Mouse (Mus musculus) layer of hippocampus, adult 9-10 months (tissue): Measurements from ENCODE around the gene Ssc4d.
A peak's percentile ranks its signal among the peaks of the same experiment; 100 is the strongest.

Source experiments
- DNase-seq: peaks from one replicate; pipeline ENCODE4 v3.0.0; 2022; ENCODE audit warnings: low spot score

Gene Ssc4d

DNA sequence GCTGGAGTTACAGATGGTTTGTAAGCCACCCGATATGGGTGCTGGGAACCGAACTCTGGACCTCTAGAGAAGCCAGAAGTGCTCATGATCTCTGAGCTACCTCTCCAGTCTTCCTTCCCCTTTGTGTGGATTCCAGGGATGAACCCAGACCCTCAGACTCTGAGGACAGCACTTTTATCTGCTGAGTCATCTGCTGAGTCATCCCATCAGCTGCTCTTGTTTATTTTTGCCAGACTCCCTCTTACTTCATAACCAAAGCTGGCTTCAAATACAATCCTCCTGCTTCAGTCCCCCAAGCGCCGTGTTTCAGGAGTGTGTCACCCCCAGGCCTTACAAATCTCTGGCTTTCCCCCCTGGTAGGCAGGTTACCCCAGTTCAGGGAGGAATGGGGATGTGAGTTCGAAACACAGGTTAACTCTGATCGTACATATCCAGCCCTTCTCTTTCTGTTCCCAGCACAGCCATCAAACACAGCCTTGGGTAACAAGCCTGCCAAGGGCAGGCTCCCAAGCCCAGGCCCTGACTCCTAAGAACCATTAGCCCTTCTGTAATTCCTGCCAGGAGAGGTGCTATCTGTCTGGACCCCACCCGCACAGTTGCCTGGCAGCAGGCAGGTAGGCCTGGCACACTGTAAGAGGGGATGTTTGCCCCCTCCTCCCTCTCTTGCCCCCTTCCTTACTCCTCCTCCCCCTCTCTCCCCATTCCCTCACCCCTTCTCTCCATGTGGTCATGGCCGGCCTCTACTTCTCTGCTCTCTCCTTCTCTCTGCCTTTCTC is 1.8 kb upstream of the Ssc4d start:
- DNase-seq: no peak

GRCm38 (mm10) chr5:135971876-135972275 is 2.5 kb downstream of the Ssc4d start:
- DNase-seq: no peak

DNA sequence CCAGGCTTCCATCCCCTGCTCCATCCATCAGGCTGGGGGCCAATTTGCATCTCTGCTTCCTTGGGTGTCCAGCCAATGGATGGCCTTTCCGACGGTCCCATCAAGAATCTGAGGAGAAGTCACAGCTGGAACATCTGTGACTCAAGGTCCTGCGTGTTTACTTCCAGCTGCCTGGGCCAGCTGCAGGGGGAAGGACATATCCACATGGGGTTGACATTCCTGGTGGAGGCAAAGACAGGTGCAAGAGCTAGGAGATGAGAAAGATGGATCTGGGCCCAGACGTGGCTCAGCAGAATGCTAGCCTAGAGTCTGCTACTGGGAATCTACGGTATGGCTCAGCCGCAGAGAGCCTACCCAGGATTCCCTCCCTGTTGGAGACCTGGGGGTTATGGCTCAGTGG is 4.1 kb downstream of the Ssc4d start:
- no peak for DNase-seq

DNA sequence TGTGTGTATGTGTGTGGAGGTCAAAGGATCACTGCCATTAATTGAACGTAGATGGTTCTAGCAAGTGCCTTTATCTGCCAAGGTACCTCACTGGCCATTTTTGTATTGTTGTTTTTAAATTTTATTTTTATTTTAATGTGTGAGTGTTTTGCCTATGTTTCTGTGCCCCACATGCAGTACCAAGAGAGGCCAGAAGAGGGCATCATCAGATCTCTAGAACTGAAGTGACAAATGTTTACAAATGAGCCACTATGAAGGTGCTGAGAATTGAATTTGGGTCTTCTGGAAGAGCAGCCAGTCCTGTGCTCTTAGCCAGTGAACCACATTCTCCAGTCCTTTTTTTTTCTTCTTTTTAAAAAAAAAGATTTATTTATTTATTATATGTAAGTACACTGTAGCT is 5.5 kb downstream of the Ssc4d start:
- no peak for DNase-seq

- DNase-seq: no peak
Observed at GRCm38 (mm10) chr5:135966866-135967265, 7.5 kb downstream of the Ssc4d start.

- DNase-seq: no peak
Observed at GRCm38 (mm10) chr5:135965501-135965930, 8.8 kb downstream of the Ssc4d start.

DNA sequence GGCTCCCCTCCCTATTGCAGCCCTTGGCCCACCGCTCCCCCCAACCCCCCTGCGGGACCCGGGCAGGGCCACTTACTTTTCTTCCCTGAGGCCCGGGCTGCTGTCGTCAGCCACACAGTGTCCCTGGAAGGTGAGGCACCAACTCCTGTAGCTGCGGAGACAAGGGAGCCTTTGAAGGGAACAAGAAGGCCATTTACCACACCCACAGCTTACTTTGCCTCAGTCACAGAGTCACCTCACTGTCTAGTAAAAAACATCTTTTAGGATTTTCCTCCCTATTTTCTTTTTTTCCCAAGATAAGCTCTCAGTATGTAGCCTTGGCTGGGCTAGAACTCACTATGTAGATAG is 11.1 kb downstream of the Ssc4d start:
- no peak for DNase-seq

GRCm38 (mm10) chr5:135962492-135963279 is 11.6 kb downstream of the Ssc4d start:
- DNase-seq: peak; percentile 92

DNA sequence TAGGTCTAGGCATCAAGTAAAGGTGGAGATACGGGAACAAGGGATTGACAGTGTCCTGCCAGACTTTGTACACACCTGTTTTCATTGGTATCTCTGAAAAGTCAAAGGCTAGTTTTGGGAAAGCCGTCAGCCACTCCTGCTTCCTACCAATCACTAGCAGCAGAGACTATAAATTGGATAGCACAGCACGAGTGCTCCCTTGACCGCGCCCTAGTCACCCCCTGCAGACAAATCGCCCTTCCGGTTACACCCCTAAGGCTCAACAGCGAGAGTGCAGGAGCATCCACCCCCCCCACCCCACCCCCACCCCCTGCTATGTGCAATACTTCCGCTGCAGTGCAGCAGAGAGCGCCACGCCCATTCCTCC is 12.2 kb downstream of the Ssc4d start:
- DNase-seq: no peak

DNA sequence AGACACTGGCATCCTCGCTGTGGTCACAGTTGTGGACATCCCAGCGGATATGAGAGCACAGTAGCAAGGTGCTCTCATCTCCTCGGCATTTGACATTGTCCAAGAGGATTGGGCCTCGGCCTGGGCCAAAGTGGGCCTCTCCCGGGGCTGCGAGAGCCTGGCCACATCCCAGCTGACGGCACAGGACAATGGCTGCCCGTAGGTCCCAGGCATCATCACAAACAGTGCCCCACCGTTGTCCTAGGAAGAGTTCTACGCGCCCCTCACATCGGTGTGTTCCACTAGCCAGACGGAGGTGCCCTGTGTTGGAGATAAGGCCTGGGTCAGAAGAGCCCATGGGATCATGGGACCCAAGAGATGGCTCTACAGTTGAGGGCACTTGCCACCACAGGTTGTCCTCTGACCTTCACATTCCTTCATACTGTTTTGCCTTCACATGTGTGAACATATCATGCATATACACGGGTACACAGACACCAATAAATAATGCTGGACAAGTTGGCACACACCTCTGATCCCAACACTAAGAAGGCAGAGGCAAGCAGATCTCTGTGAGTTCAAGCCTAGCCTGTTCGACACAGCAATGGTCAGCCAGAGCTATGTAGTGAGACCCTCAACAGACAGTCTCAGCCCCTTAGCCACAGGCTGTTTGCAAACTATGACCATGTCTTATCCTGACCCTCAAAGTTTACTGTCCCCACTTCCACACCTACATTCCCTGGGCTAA is 13.3 kb downstream of the Ssc4d start:
- no peak for DNase-seq

- no peak for DNase-seq
Observed at GRCm38 (mm10) chr5:135959911-135960310, 14.4 kb downstream of the Ssc4d start.

DNA sequence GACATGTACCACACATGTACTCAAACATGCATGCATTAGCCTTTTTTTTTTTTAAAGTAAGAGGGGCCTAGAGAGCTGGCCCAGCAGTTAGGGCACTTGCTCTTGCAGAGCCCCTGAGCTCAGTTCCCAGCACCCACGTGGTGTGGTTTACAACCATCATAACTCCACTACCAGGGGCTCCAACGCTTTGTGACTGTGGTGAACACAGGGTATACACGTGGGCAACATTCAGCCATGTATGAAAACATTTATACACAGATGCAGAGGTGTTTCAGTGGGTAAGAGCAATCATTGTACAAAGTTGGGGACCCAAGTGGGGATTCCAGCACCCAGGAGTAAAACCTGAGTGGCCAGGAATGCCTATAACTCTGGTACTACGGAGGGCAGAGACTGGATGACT is 16.0 kb downstream of the Ssc4d start:
- DNase-seq: no peak

- DNase-seq: peak; percentile 87
Observed at GRCm38 (mm10) chr5:135957207-135957974, 16.9 kb downstream of the Ssc4d start.

DNA sequence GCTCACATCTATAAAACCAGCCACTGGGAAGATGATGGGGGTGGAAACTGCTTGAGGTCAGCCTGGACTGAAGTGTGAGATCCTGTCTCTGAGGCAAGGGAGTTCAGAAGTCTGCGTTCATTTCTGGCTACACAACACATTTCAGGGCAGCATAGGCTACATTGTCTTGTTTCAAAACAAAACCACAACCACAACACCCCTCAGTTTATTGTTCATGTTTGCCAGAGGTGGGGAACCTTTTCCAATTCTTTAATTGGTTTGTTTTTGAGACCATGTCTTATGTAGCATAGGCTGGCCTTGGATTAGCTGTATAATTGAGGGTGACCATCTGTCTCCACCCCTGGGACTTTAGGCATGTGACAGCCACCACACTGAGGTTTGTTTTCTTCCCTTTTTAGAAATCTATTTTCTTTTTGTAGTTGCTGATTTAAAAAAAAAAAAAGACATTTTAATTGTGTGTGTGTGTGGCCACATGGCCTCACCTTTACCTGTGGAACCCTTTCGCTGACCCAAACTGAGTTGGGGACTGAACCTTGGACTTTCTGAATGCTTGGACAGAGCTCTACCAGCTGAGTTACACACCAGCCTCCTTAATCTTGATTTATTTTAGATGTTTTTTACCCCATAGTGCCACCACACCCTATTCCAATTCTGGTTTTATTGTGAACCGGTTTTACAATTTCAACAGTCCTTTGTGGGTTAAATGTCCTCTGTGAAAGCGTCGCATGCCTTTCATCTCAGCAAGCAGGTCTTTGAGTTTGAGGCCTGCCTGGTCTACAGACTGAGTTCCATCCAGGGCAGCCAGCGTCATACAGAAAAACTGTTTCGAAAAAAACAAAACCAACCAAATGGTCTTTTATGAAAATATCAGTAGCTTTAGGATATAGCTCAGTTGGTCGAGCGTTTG is 17.8 kb downstream of the Ssc4d start:
- DNase-seq: no peak

GRCm38 (mm10) chr5:135952830-135953229 is 21.5 kb downstream of the Ssc4d start:
- DNase-seq: no peak

DNA sequence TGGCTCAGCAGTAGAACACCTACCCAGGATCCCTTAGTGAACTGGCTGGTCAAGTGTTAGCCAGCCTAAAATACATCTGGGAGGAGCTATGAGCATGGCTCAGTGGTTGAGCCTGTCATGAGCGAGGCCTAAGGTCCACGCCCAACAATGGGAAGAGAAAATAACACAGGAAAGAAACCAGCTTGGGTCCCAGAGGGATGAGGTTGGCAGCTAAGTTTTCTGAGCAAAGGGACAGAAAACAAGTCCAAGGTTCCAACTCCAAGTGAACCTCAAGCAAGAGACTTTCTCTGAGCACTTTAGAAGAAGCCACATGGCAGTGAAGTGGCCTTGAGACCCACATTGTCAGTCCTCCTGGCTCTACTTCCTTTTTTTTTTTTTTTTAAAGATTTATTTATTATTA is 22.7 kb downstream of the Ssc4d start:
- DNase-seq: no peak

GRCm38 (mm10) chr5:135950710-135951412 is 23.5 kb downstream of the Ssc4d start:
- DNase-seq: no peak

DNA sequence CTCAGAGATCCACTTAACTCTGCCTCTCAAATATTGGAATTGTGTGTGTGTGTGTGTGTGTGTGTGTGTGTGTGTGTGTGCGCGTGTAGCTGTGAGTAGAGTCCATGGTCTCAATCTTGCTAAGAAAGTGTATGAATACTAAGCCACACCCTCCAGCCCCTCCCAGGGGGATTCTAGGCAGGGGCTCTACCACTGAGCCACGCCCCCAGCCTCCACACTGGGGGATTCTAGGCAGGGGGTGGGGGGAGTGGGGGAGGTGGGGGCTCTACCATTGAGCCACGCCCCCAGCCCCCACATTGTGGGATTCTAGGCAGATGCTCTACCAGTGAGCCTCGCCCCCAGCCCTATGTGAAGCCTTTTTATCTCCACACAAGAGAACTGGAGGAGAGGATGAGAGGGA is 27.7 kb downstream of the Ssc4d start:
- no peak for DNase-seq

GRCm38 (mm10) chr5:135945916-135946408 is 28.4 kb downstream of the Ssc4d start:
- no peak for DNase-seq

GRCm38 (mm10) chr5:135942710-135943109 is 31.6 kb downstream of the Ssc4d start:
- DNase-seq: no peak
